In the genomic region with DNA sequence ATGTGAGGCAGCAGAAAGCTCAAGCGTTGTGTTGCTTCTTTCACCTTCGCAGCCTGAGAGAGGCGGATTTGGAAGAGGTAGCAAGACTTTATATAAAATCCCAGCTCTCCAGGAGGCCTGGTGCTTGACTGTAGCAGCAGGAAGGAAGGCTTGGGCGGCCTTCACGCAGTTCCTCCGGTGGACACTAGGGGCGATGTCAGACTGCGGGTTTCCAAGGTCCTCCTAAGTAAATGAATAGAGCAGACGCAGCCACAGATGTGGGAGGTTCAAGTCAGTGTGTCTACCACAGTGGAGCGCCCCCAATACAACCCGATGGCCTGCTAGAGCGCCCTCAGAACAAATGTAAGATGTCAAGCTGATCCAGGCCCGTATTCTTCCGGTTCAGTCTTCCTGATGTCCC, we compare ENCODE assay signal across 9 mouse cellular contexts.
DNase-seq lines count a peak whose midpoint lies in the region; ATAC-seq and TF ChIP-seq lines count a peak whose summit lies in the region.
"Had no signal": no experiment of that assay in that cellular context is flagged by ENCODE, and none has a peak within 500 bp of the region (broad histone marks: within the 10 kb centered on the region; RNA-seq: fewer than 3 reads in every experiment).

No protein-coding gene starts in this region.

- no peaks in the 10 kb centered on the region for H3K27me3 ChIP-seq in forebrain, embryonic 10.5 days (ENCODE audit: poor library complexity, severe bottlenecking)
- H3K27me3 ChIP-seq in forebrain, embryonic 15.5 days: no peaks in the 10 kb centered on the region
- no peaks in the 10 kb centered on the region for H3K27me3 ChIP-seq in embryonic facial prominence, embryonic 14.5 days (replicated peaks; ENCODE audit: control insufficient read depth, insufficient read depth, low read length)
- no peaks in the 10 kb centered on the region for H3K27me3 ChIP-seq in spleen, adult 2 months (ENCODE audit: control insufficient read depth, insufficient read depth, low read length)

- H3K4me2 ChIP-seq in forebrain, embryonic 15.5 days (replicated peaks): no peak overlapping the region
- no peak overlapping the region for H3K4me2 ChIP-seq in embryonic facial prominence, embryonic 14.5 days (ENCODE audit: low read depth, low read length)

- 19% methylated on average over 14 of the region's 14 CpGs for WGBS in forebrain, embryonic 10.5 days
- 25% methylated on average over 14 of the region's 14 CpGs for WGBS in forebrain, embryonic 15.5 days
- 27% methylated on average over 14 of the region's 14 CpGs for WGBS in embryonic facial prominence, embryonic 14.5 days
- 28% methylated on average over 14 of the region's 14 CpGs for WGBS in spleen, adult 2 months

- TF ChIP-seq POLR2A in spleen, adult 2 months (IDR thresholded peaks at IDR 0.05; ENCODE audit: low read depth, low read length): no peak

- H3K4me3 ChIP-seq in forebrain, embryonic 10.5 days: no peak overlapping the region
- H3K4me3 ChIP-seq in forebrain, embryonic 15.5 days: no peak overlapping the region
- H3K4me3 ChIP-seq in embryonic facial prominence, embryonic 14.5 days (ENCODE audit: low read depth, low read length): no peak overlapping the region
- H3K4me3 ChIP-seq in spleen, adult 2 months (ENCODE audit: extremely low read depth, insufficient read depth, insufficient read length): no peak overlapping the region

- no peaks in the 10 kb centered on the region for H3K36me3 ChIP-seq in forebrain, embryonic 10.5 days (replicated peaks)
- H3K36me3 ChIP-seq in forebrain, embryonic 15.5 days: no peaks in the 10 kb centered on the region
- H3K36me3 ChIP-seq in embryonic facial prominence, embryonic 14.5 days (ENCODE audit: control insufficient read depth, insufficient read depth, low read length): no peaks in the 10 kb centered on the region
- H3K36me3 ChIP-seq in spleen, adult 2 months (ENCODE audit: control insufficient read depth, insufficient read depth, low read length): no peaks in the 10 kb centered on the region

- TF ChIP-seq CTCF in spleen, adult 2 months (IDR thresholded peaks at IDR 0.05; ENCODE audit: extremely low read depth, insufficient read depth, insufficient read length, insufficient replicate concordance): peak; percentile 69

- H3K4me1 ChIP-seq in forebrain, embryonic 10.5 days: peaks cover 11% of the 10 kb centered on the region
- peaks cover 10% of the 10 kb centered on the region for H3K4me1 ChIP-seq in forebrain, embryonic 15.5 days
- H3K4me1 ChIP-seq in embryonic facial prominence, embryonic 14.5 days (ENCODE audit: control insufficient read depth, insufficient read depth, low read length): peaks cover 17% of the 10 kb centered on the region
- no peaks in the 10 kb centered on the region for H3K4me1 ChIP-seq in spleen, adult 2 months (ENCODE audit: control insufficient read depth, insufficient read depth, insufficient read length)

- H3K27ac ChIP-seq in forebrain, embryonic 10.5 days: no peak overlapping the region
- H3K27ac ChIP-seq in forebrain, embryonic 15.5 days (replicated peaks): no peak overlapping the region
- H3K27ac ChIP-seq in embryonic facial prominence, embryonic 14.5 days (replicated peaks; ENCODE audit: low read depth, low read length): no peak overlapping the region
- H3K27ac ChIP-seq in spleen, adult 2 months (ENCODE audit: insufficient read depth, low read length): no peak overlapping the region
- H3K27ac ChIP-seq: macrophage had no signal

- no peak overlapping the region for H3K9ac ChIP-seq in forebrain, embryonic 15.5 days (replicated peaks)
- no peak overlapping the region for H3K9ac ChIP-seq in embryonic facial prominence, embryonic 14.5 days (ENCODE audit: low read depth, low read length)

- no peaks in the 10 kb centered on the region for H3K9me3 ChIP-seq in forebrain, embryonic 10.5 days
- no peaks in the 10 kb centered on the region for H3K9me3 ChIP-seq in forebrain, embryonic 15.5 days
- H3K9me3 ChIP-seq in embryonic facial prominence, embryonic 14.5 days (ENCODE audit: control insufficient read depth, low read length): no peaks in the 10 kb centered on the region

- peak; percentile 67 for DNase-seq in forebrain, embryonic 10.5 days (ENCODE audit: extremely low spot score, low spot score)
- peak; percentile 78 to 79 for DNase-seq in adrenal gland, postnatal 36 days
- DNase-seq in embryonic facial prominence, embryonic 14.5 days (ENCODE audit: low spot score): peak; percentile 58
- DNase-seq in heart, postnatal 4 days: peak; percentile 82
- DNase-seq in left cerebral cortex, adult 11 months (ENCODE audit: low spot score): peak; percentile 73
- peak; percentile 76 for DNase-seq in mesoderm, embryonic 11.5 days (ENCODE audit: low read depth, low spot score)
- peak; percentile 1 to 63 for DNase-seq in spleen, adult 2 months (ENCODE audit: low read depth in 1 of 2, low spot score in 2 of 2)

- ATAC-seq in forebrain, embryonic 15.5 days (replicated peaks): no peak
- no peak for ATAC-seq in embryonic facial prominence, embryonic 14.5 days (ENCODE audit: low read depth)

Comparison
In these comparisons a context has a peak if more than half of its experiments do, and no peak if none do; other contexts are left out.
1. DNase-seq: peak in every context shown above with its lines; median percentile 82 in heart, postnatal 4 days; 78 in adrenal gland, postnatal 36 days; 76 in mesoderm, embryonic 11.5 days; 73 in left cerebral cortex, adult 11 months; 67 in forebrain, embryonic 10.5 days; 58 in embryonic facial prominence, embryonic 14.5 days; 32 in spleen, adult 2 months.